Mouse (Mus musculus) liver (tissue): Measurements from ENCODE around the gene Nfx1.

ENCODE experiments used
- DNase-seq: peaks from one replicate; pipeline ENCODE4 v3.0.0-alpha.2; 2020; ENCODE audit warnings: mixed read lengths

Gene Nfx1

DNA sequence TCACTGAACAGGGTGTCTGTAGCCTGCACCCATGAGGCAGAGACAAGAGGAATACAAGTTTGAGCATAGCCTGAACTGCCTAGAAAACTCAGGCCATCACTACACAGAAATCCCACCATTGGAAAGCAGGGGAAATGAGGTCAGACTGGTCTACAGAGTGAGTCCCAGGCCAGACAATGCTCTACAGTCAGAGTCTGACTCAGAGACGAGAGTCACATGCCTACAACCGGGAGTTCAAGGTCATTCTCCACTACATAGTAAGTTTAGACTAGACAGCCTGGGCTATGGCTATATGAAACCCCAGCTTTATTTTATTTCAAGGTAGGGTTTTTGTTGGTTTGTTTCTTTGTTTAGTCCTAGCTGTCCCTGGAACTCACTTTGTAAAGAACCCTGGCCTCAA lies 78.2 kb downstream of the Nfx1 start:
- DNase-seq: no peak

DNA sequence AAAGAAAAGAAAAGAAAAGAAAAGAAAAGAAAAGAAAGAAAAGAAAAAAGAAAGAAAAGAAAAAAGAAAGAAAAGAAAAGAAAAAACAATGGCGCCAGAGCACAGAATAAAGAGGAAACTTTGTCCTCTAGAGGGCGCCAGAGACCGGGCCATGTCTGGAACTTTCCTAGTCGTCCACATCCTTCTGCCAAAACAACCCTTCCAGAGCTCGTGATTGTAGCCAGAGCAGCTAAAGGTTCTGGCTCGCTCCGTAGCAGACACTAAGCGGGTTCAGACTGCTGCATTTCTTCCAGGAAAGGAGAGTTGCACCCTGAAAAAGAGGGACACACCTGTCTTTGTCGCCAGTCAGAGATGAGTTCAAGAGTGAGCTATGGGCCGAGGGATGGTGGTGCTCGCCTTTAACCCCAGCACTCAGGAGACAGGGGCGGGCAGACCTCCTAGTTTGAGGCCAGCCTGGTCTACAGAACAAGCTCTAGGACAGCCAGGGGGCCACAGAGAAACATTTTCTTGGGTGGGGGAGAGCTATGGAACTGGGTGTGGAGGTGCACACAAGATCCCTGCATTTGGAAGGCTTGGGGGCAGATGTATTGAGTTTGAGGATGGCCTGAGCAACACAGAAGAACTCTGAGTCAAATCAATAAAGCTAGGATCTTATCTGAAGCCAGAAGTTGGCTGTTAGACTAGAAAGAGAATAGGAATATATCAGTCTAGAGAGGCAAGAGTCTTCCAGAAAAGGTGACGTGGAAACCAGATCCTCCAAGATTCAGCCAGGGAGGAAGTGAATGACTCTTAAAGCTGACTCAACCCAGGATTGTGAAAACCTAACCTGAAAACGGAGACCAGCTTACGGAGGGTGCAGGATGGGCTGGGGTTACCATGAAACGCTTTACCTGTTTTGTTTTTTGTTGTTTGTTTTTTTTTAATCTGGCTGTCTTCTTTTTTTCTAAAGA lies 80.3 kb downstream of the Nfx1 start:
- peak; percentile 85 for DNase-seq

- DNase-seq: no peak
These were observed 81.1 kb downstream of the Nfx1 start for GRCm38 (mm10) chr4:41051781-41052180.

DNA sequence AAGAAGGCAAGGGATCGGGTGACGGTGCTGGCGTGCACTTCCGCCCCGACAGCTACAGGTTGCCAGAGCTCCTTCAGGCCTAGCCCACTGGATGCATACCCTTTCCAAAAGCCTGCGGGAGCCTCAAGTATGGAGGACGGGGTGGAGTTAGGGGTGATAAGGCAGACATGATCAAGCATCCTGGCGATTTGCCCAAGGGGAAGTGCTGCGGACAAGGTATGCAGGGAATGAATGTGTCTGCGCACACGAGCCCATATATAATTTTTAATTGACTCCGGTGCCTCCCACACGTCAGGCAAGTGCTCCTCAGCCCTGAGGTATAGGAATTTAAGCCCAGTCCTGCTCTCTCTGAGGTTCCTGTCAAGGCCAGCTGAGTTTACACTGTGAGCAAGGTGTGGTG lies 84.4 kb downstream of the Nfx1 start:
- peak; percentile 47 for DNase-seq

GRCm38 (mm10) chr4:41056253-41056652 lies 85.5 kb downstream of the Nfx1 start:
- DNase-seq: no peak

DNA sequence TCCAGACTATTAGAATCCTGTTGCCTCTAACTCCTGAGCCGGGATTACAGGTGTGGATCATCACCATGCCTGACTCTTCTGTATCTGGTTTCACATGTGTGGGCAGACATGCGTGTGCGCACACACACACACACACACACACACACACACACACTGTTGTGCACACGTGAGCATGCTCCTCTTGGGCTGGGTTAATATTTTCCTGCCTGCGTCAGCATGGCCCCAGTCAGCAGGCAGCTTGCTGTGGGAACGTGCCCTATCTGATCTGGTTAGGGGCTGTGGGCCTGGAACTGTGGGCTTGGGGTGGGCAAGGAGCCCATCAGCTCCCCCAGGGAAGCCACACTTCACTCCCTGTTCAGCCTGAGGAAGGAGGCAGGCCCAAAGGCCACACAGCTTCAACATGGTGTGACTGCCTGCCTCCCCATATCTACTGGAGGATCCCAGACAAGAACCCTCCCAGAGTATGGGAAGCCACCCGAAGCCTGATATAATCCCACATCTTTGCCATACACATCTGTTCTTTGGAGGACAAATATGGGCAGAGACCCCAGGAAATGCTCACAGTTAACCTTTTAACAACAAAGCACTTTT lies 86.1 kb downstream of the Nfx1 start:
- DNase-seq: no peak

- peak; percentile 39 for DNase-seq
These were observed 86.7 kb downstream of the Nfx1 start for GRCm38 (mm10) chr4:41057361-41057760.

DNA sequence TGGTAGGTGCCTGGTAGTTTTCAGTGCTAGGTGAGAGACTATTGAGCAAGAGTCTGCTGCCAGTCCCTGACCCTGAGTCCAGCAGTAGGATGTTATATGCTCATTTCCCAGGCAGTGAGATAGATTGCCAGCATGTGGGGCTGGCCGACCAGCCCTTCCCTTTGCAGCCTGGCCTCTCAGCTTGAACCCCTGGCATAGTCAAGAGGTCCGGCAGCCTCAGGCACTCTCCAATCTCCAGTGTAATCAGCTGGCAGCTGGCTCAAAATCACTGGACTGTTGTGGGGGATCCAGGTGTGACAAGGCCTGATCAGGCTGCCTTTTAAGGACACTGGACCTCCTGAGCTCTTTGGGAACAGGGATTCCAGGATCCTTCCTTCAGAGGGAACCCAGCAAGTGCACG lies 92.6 kb downstream of the Nfx1 start:
- DNase-seq: no peak

DNA sequence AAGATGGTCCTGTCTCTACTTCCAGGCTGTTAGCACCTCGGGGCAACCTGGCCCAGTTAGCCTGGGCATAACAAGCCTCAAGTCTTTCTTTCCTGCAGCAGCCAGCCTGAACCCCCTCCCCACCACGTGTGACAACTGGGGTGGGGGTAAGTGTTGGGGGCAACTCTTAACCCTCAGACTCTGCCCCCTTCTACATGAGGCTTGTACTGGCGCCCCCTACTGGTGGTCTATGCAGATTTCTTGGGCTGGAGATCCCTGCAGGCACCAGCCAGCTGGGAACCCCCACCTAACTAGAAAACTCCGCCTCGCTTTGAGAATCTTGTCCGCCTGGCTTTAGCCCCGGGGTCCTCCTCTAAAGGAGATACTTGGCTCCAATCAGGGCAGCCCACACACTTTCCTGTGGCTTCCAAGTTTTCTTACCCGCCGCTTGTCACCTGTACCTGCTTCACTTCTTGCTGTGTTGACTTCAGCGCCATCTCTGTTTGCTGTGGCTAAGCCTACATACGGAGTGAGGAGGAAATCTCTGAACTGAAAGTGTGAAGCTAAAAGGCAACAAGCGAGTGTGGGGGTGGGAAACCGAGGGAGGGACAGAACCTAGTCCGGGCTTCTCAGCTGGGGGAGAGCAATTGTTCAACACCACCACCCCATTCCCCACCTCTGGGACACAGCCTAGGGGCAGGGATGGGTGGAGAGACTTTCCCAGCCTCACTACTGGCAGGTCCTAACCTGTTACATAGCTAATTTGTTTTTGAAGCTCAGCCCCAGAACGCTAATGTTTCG lies 93.4 kb downstream of the Nfx1 start:
- DNase-seq: peak; percentile 64

- no peak for DNase-seq
These were observed 94.5 kb downstream of the Nfx1 start for GRCm38 (mm10) chr4:41065196-41065595.

DNA sequence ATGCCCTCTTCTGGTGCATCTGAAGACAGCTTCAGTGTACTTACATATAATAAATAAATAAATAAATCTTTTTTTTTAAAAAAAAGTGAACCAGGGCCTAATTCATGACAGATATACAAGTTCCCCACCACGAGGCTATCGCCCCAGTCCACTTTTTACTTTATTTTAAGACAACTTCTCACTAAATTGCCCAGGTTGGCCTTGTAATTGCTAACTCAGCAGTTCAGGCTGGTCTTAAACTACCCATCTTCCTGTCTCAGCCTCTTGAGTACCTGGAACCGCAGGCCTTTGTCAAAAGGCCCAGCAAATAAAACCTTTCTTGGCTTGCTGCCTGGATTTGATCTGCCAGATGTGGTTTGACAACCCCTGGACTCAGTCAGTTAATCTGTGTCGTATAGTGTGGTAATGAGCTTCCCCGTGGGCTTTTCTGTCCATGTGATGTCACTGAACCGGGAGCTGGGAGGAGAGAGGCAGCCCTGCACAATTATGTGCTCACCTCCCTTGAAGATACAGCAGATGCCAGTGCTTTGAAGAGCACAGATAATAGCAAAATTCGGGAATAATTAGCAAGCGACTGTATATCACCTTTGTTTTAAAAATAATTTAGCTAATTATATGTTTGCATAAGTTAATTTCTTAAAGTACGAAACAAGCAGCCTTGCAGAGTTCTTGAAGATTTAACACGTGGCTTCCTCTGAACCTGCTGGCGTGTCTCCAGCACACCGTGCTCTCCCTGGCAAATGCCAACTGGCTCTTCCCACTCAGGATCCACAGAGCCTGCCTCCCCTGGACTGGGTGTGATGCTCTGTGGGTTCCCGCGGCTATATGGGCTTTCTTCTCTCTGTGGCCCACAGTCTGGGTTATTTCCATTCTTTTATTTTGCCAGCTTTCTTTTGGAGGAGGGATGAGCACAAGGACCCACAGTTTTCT lies 101.1 kb downstream of the Nfx1 start:
- DNase-seq: no peak

- DNase-seq: no peak
These were observed 102.5 kb downstream of the Nfx1 start for GRCm38 (mm10) chr4:41073008-41073817.

- no peak for DNase-seq
These were observed 103.8 kb downstream of the Nfx1 start for GRCm38 (mm10) chr4:41074461-41074860.
